Mouse (Mus musculus) myocyte (in vitro differentiated cells): ENCODE measurements around the gene Ugt2b34. TPM values are rescaled to one million over a fixed set of nuclear protein-coding genes. Genes with fewer than 3 reads are reported as not detected.
"Not testable (repeated sequence)": the region's sequence is repeated elsewhere in the genome, so short reads cannot be mapped to it uniquely, and the experiment has no call there.

ENCODE experiments used
- H3K27me3 ChIP-seq: one replicate; pipeline ENCODE4 v1.6.1; 2011; ENCODE audit not compliant: control insufficient read depth, insufficient read depth, insufficient read length
- H3K36me3 ChIP-seq: one replicate; pipeline ENCODE4 v1.6.1; 2011; ENCODE audit not compliant: control insufficient read depth, insufficient read depth
- H3K4me2 ChIP-seq: one replicate; pipeline ENCODE4 v1.6.1; 2011; ENCODE audit warnings: low read depth, control low read depth
- H3K4me3 ChIP-seq: one replicate; pipeline ENCODE4 v1.5.1; 2011; ENCODE audit warnings: mild to moderate bottlenecking, control low read depth, moderate library complexity
- H3K79me2 ChIP-seq: one replicate; pipeline ENCODE4 v1.6.1; 2011; ENCODE audit not compliant: control insufficient read depth, insufficient read depth
- H3ac ChIP-seq: one replicate; pipeline ENCODE4 v1.6.1; 2011; ENCODE audit not compliant: control insufficient read depth, insufficient read length
- CEBPB ChIP-seq: IDR thresholded peaks from 2 replicates; pipeline ENCODE4 v1.6.1; 2011; ENCODE audit warnings: mild to moderate bottlenecking, moderate library complexity; ENCODE audit not compliant: poor library complexity, insufficient read depth, severe bottlenecking
- E2F4 ChIP-seq: IDR thresholded peaks from one replicate; pipeline ENCODE4 v1.6.1; 2011; ENCODE audit warnings: mild to moderate bottlenecking, control low read depth, moderate library complexity; ENCODE audit not compliant: insufficient read depth
- MAX ChIP-seq: IDR thresholded peaks from one replicate; pipeline ENCODE4 v1.6.1; 2011; ENCODE audit warnings: low read depth, mild to moderate bottlenecking, control low read depth
- MYOD1 ChIP-seq, 3 experiments: IDR thresholded peaks; one replicate each; pipeline ENCODE4 v1.6.1; 2011; ENCODE audit warnings: control low read depth in 2 of 3, low read depth in 2 of 3, mild to moderate bottlenecking in 2 of 3, moderate library complexity in 1 of 3; ENCODE audit not compliant: insufficient read length in 2 of 3, control insufficient read depth in 1 of 3
- MYOG ChIP-seq, 3 experiments: IDR thresholded peaks; one replicate each; pipeline ENCODE4 v1.6.1; 2011; ENCODE audit warnings: control low read depth in 2 of 3, low read depth in 2 of 3, mild to moderate bottlenecking in 2 of 3; ENCODE audit not compliant: insufficient read length in 2 of 3, control insufficient read depth in 1 of 3, insufficient read depth in 1 of 3
- POLR2A ChIP-seq: IDR thresholded peaks from one replicate; pipeline ENCODE4 v1.6.1; 2011; ENCODE audit warnings: low read depth, mild to moderate bottlenecking, control low read depth, moderate library complexity; ENCODE audit not compliant: insufficient read length
- POLR2AphosphoS2 ChIP-seq: IDR thresholded peaks from one replicate; pipeline ENCODE4 v1.6.1; 2011; ENCODE audit warnings: low read depth, control low read depth; ENCODE audit not compliant: insufficient read length
- REST ChIP-seq: IDR thresholded peaks from one replicate; pipeline ENCODE4 v1.6.1; 2011; ENCODE audit warnings: mild to moderate bottlenecking, control low read depth, moderate library complexity; ENCODE audit not compliant: insufficient read depth, insufficient read length
- SRF ChIP-seq: IDR thresholded peaks from one replicate; pipeline ENCODE4 v1.6.1; 2011; ENCODE audit warnings: low read depth; ENCODE audit not compliant: control insufficient read depth, insufficient read length
- TCF12 ChIP-seq: IDR thresholded peaks from one replicate; pipeline ENCODE4 v1.6.1; 2011; ENCODE audit warnings: mild to moderate bottlenecking, control low read depth; ENCODE audit not compliant: poor library complexity, insufficient read depth, severe bottlenecking
- TCF3 ChIP-seq: IDR thresholded peaks from one replicate; pipeline ENCODE4 v1.6.1; 2011; ENCODE audit warnings: low read depth, control low read depth; ENCODE audit not compliant: insufficient read length
- USF1 ChIP-seq: IDR thresholded peaks from one replicate; pipeline ENCODE4 v1.6.1; 2011; ENCODE audit warnings: low read depth, mild to moderate bottlenecking, control low read depth, moderate library complexity
- polyA plus RNA-seq: library from polyadenylated mRNA; unstranded; fragments of >200 nt; fragmentation: generic; extraction: Trizol; gene quantifications from one replicate; pipeline ENCODE4 v1.2.1, GENCODE M21; 2012; ENCODE audit warnings: missing spikeins

Ugt2b34 gene
- polyA plus RNA-seq, 1 experiment, result not detected

- Histone ChIP-seq H3K79me2 (no peaks in the 10 kb centered on the region), H3ac (no peak overlapping the region), H3K4me3 (no peak overlapping the region), H3K27me3 (no peaks in the 10 kb centered on the region), H3K4me2 (no peak overlapping the region), H3K36me3 (no peaks in the 10 kb centered on the region)
- TF ChIP-seq REST (no peak), POLR2A (no peak), E2F4 (no peak), POLR2AphosphoS2 (no peak), SRF (no peak), MAX (no peak), CEBPB (no peak), USF1 (no peak), TCF12 (no peak), MYOD1 (IDR thresholded peaks at IDR 0.05; ENCODE audit: control insufficient read depth in 1 of 3, insufficient read length in 2 of 3, low read depth in 2 of 3) (no peak), MYOG (IDR thresholded peaks at IDR 0.05; ENCODE audit: control insufficient read depth in 1 of 3, insufficient read depth in 1 of 3, insufficient read length in 2 of 3, low read depth in 2 of 3) (no peak), TCF3 (no peak)
Observed at GRCm38 (mm10) chr5:86871877-86872276, 34.9 kb downstream of the Ugt2b34 start.

GRCm38 (mm10) chr5:86858336-86858735, 48.4 kb downstream of the Ugt2b34 start:
- Histone ChIP-seq H3K4me3 (no peak overlapping the region), H3ac (no peak overlapping the region), H3K27me3 (no peaks in the 10 kb centered on the region), H3K36me3 (no peaks in the 10 kb centered on the region), H3K79me2 (no peaks in the 10 kb centered on the region), H3K4me2 (no peak overlapping the region)
- no peak for TF ChIP-seq MYOD1 (IDR thresholded peaks at IDR 0.05; ENCODE audit: control insufficient read depth in 1 of 3, insufficient read length in 2 of 3, low read depth in 2 of 3)
- no peak for TF ChIP-seq SRF
- no peak for TF ChIP-seq USF1
- TF ChIP-seq CEBPB, result no peak
- no peak for TF ChIP-seq MYOG (IDR thresholded peaks at IDR 0.05; ENCODE audit: control insufficient read depth in 1 of 3, insufficient read depth in 1 of 3, insufficient read length in 2 of 3, low read depth in 2 of 3)
- TF ChIP-seq REST, result no peak
- no peak for TF ChIP-seq POLR2AphosphoS2
- no peak for TF ChIP-seq E2F4
- no peak for TF ChIP-seq MAX
- TF ChIP-seq POLR2A, result no peak
- no peak for TF ChIP-seq TCF3
- TF ChIP-seq TCF12, result no peak

GRCm38 (mm10) chr5:86857682-86858081, 49.1 kb downstream of the Ugt2b34 start:
- H3K27me3 ChIP-seq, result no peaks in the 10 kb centered on the region
- H3K79me2 ChIP-seq, result no peaks in the 10 kb centered on the region
- H3K36me3 ChIP-seq, result no peaks in the 10 kb centered on the region
- no peak overlapping the region for H3K4me2 ChIP-seq
- no peak overlapping the region for H3K4me3 ChIP-seq
- TF ChIP-seq TCF12, result no peak
- no peak for TF ChIP-seq MYOD1 (IDR thresholded peaks at IDR 0.05; ENCODE audit: control insufficient read depth in 1 of 3, insufficient read length in 2 of 3, low read depth in 2 of 3)
- TF ChIP-seq REST, result no peak
- no peak for TF ChIP-seq SRF
- TF ChIP-seq E2F4, result no peak
- H3ac ChIP-seq, result no peak overlapping the region

- H3K4me3 ChIP-seq, H3K79me2 ChIP-seq, H3K4me2 ChIP-seq, H3K27me3 ChIP-seq, H3K36me3 ChIP-seq, H3ac ChIP-seq: not testable (repeated sequence)
Observed at GRCm38 (mm10) chr5:86856505-86856904, 50.2 kb downstream of the Ugt2b34 start.

- TF ChIP-seq MYOG (IDR thresholded peaks at IDR 0.05; ENCODE audit: control insufficient read depth in 1 of 3, insufficient read depth in 1 of 3, insufficient read length in 2 of 3, low read depth in 2 of 3) (no peak), MAX (no peak), TCF3 (no peak), POLR2A (no peak), POLR2AphosphoS2 (no peak), E2F4 (no peak), REST (no peak), SRF (no peak)
- no peak overlapping the region for H3K4me3 ChIP-seq
Observed at GRCm38 (mm10) chr5:86851658-86852057, 55.1 kb downstream of the Ugt2b34 start.

More at GRCm38 (mm10) chr5:86851658-86852057, 55.1 kb downstream of the Ugt2b34 start:
- Histone ChIP-seq H3ac (no peak overlapping the region), H3K79me2 (no peaks in the 10 kb centered on the region), H3K36me3 (no peaks in the 10 kb centered on the region), H3K4me2 (no peak overlapping the region), H3K27me3 (no peaks in the 10 kb centered on the region)
